Mouse (Mus musculus) embryonic facial prominence, embryonic 14.5 days (tissue): ENCODE data around the gene E330034G19Rik. TPM values are rescaled to one million over a fixed set of nuclear protein-coding genes. Genes with fewer than 3 reads are reported as not detected.
"Not testable (repeated sequence)": the region's sequence is repeated elsewhere in the genome, so short reads cannot be mapped to it uniquely, and the experiment has no call there.

Experiments
- ATAC-seq: fragments of 200-750 bp; cut with Nextera tagmentation; 2 replicates; pipeline ENCODE4 v1.8.0; 2017; ENCODE audit warnings: low read depth, moderate number of reproducible peaks, moderate TSS enrichment
- DNase-seq: peaks from one replicate; pipeline ENCODE4 v3.0.0-alpha.2; 2015; ENCODE audit warnings: low spot score
- H3K27ac ChIP-seq: fragments of 300-500 bp; sonication (generic); replicated peaks from 2 replicates; pipeline ENCODE4 v1.5.1; 2014; ENCODE audit warnings: low read depth, mild to moderate bottlenecking, low read length, moderate library complexity
- H3K27me3 ChIP-seq: fragments of 300-500 bp; sonication (generic); replicated peaks from 2 replicates; pipeline ENCODE4 v1.6.1; 2014; ENCODE audit warnings: low read length; ENCODE audit not compliant: control insufficient read depth, insufficient read depth
- H3K36me3 ChIP-seq: fragments of 300-500 bp; sonication (generic); 2 replicates; pipeline ENCODE4 v1.6.1; 2014; ENCODE audit warnings: low read length, mixed read lengths; ENCODE audit not compliant: control insufficient read depth, insufficient read depth
- H3K4me1 ChIP-seq: fragments of 300-500 bp; sonication (generic); 2 replicates; pipeline ENCODE4 v1.6.1; 2014; ENCODE audit warnings: antibody characterized with exemption, low read length; ENCODE audit not compliant: control insufficient read depth, insufficient read depth
- H3K4me2 ChIP-seq: fragments of 300-500 bp; sonication (generic); 2 replicates; pipeline ENCODE4 v1.6.1; 2014; ENCODE audit warnings: low read depth, mild to moderate bottlenecking, low read length, moderate library complexity, mixed read lengths
- H3K4me3 ChIP-seq: fragments of 300-500 bp; sonication (generic); 2 replicates; pipeline ENCODE4 v1.5.1; 2014; ENCODE audit warnings: low read depth, mild to moderate bottlenecking, low read length
- H3K9ac ChIP-seq: fragments of 300-500 bp; sonication (generic); 2 replicates; pipeline ENCODE4 v1.6.1; 2014; ENCODE audit warnings: low read depth, mild to moderate bottlenecking, low read length, moderate library complexity, mixed read lengths
- H3K9me3 ChIP-seq: fragments of 300-500 bp; sonication (generic); 2 replicates; pipeline ENCODE4 v1.6.1; 2016; ENCODE audit warnings: low read length; ENCODE audit not compliant: control insufficient read depth
- WGBS: fragments of 180-500 bp; shearing (Covaris S2); extraction: QIAGEN DNeasy Blood & Tissue Kit; methylation state at CpG from one replicate; pipeline ENCODE4 v1.1.7; 2014; 5-methylcytosine and 5-hydroxymethylcytosine counted together
- polyA plus RNA-seq: library from polyadenylated mRNA; unstranded; fragments of >200 nt; fragmentation: Nextera tagmentation; extraction: Ambion mirVana; gene quantifications from 2 replicates; pipeline ENCODE4 v1.2.1, GENCODE M21; 2014

The E330034G19Rik gene
- polyA plus RNA-seq, 1 experiment from 2014 or later = not detected

DNA sequence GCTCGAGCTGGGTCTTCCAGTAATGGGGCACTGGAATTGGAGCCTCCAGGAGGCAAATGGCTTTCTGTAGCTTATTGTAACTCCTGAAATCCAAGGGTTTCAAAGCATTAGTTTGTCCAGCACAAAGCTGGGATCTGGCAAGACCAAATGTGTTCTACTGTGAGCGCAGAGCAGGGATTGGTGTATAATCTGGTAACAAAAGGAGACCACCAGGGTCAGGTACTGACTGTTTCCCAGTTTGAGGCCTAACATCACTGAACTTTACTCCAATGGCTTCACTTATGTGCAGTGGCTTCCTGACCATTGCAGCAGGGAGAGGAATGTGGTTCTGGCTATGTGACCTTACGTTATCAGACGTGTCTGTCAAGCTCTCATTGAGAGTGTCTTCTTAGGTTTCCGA is 617 bp downstream of the E330034G19Rik start:
- DNase-seq (no peak), ATAC-seq (no peak)
- Histone ChIP-seq H3K9ac (no peak overlapping the region), H3K4me1 (no peaks in the 10 kb centered on the region), H3K27ac (no peak overlapping the region), H3K4me3 (no peak overlapping the region), H3K27me3 (no peaks in the 10 kb centered on the region), H3K36me3 (no peaks in the 10 kb centered on the region), H3K4me2 (no peak overlapping the region), H3K9me3 (no peaks in the 10 kb centered on the region)
- 72% methylated on average over 5 of the region's 5 CpGs for WGBS

DNA sequence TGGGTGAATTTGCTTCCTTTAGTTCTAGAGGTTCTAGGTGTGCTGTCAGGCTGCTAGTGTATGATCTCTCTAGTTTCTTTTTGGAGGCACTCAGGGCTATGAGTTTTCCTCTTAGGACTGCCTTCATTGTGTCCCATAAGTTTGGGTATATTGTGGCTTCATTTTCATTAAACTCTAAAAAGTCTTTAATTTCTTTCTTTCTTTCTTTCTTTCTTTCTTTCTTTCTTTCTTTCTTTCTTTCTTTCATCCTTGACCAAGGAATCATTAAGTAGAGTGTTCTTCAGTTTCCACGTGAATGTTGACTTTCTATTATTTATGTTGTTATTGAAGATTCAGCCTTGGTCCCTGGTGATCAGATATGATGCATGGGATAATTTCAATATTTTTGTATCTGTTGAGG is 9.1 kb downstream of the E330034G19Rik start:
- not testable (repeated sequence) for DNase-seq, H3K36me3 ChIP-seq, H3K4me2 ChIP-seq, H3K9ac ChIP-seq, ATAC-seq, H3K9me3 ChIP-seq, H3K4me3 ChIP-seq, H3K27me3 ChIP-seq, H3K27ac ChIP-seq, H3K4me1 ChIP-seq
- WGBS = 90% methylated on average over 1 of the region's 1 CpGs

DNA sequence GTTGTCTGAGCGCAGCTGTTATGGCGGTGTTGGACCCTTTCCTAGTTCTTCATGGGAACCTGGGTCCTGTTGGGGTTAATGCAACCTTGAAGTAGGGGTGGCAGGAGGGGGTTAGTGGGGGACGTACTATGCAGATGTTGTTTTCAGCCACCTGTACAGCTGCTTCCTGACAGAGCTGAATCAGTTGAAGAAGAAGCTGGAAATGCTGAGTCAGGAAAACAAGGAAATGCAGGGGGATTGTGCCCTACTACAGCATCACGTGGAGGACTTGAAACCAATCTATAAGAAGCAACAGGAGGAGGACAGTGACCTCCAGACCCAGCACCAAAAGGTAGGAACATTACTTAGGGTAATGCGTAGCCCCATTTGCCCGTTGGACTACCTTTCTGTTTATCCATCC is 13.7 kb downstream of the E330034G19Rik start:
- Histone ChIP-seq H3K4me1 (no peaks in the 10 kb centered on the region), H3K9ac (no peak overlapping the region), H3K4me2 (no peak overlapping the region), H3K27me3 (no peaks in the 10 kb centered on the region), H3K27ac (no peak overlapping the region), H3K4me3 (no peak overlapping the region), H3K36me3 (no peaks in the 10 kb centered on the region), H3K9me3 (no peaks in the 10 kb centered on the region)
- no peak for DNase-seq
- ATAC-seq = no peak
- 75% methylated on average over 6 of the region's 6 CpGs for WGBS

DNA sequence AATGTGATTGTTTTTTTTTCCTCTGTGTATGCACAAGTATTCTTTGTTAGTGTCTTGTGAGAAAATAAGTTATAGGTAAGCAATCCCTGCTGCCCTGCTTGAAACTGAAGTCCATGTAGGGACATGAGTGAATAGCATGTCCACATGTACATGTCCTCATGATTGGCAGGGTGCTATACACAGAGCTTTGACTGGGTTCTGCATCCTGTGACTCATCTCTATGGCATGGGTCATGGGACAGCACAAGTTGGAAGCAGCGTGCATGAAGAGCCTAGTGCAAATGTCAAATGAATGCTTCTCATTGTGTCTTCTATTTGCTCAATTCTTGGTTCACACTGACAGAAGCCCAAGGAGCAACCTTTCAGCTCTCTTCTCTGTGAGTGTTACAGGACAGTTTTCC is 14.1 kb downstream of the E330034G19Rik start:
- Histone ChIP-seq H3K27me3 (no peaks in the 10 kb centered on the region), H3K36me3 (no peaks in the 10 kb centered on the region), H3K4me3 (no peak overlapping the region), H3K9ac (no peak overlapping the region), H3K27ac (no peak overlapping the region), H3K4me1 (no peaks in the 10 kb centered on the region), H3K9me3 (no peaks in the 10 kb centered on the region), H3K4me2 (no peak overlapping the region)
- 71% methylated on average over 1 of the region's 1 CpGs for WGBS
- DNase-seq (no peak), ATAC-seq (no peak)

DNA sequence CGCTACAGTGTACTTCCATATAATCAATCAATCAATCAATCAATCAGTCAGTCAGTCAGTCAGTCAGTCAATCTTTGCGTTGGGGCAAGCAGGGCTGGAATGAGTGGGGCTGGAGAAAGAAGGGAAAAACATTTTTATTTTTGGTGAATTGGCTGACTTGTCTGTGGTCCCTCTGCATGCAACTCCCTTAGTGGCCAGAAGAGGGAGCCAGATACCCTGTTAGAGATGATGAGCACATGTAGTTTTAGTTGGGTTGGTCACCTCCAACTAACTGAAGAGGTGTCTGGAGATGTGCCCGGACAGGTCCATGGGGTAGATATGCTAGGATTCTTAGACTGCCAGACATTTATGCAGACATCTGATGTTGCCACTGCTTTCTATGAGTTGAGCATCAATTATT is 18.1 kb downstream of the E330034G19Rik start:
- Histone ChIP-seq H3K36me3 (no peaks in the 10 kb centered on the region), H3K9me3 (no peaks in the 10 kb centered on the region), H3K27me3 (no peaks in the 10 kb centered on the region), H3K4me1 (no peaks in the 10 kb centered on the region), H3K4me2 (no peak overlapping the region), H3K9ac (no peak overlapping the region), H3K4me3 (no peak overlapping the region), H3K27ac (no peak overlapping the region)
- DNase-seq = peak; percentile 70
- no peak for ATAC-seq
- 28% methylated on average over 3 of the region's 3 CpGs for WGBS

DNA sequence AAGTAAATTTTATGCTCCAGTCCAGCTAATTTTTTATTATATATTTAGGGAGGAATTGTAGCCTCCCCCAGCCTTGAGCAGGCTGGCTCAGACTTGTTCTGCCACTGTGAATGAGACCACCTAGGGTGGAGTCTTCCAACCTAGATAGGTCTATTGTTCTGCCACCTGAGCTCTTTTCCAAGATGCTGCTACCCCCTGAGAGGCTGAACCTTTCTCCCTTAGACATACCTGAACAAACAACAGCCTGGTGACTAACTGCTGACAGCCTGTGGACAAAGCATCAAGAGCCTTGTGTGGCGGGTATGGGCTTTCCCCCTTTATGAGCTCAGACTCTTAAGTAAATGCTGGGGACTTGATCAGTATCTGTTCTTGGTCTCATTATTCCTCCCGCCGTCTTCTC is 54.0 kb downstream of the E330034G19Rik start:
- ATAC-seq = not testable (repeated sequence)
- 81% methylated on average over 3 of the region's 3 CpGs for WGBS

DNA sequence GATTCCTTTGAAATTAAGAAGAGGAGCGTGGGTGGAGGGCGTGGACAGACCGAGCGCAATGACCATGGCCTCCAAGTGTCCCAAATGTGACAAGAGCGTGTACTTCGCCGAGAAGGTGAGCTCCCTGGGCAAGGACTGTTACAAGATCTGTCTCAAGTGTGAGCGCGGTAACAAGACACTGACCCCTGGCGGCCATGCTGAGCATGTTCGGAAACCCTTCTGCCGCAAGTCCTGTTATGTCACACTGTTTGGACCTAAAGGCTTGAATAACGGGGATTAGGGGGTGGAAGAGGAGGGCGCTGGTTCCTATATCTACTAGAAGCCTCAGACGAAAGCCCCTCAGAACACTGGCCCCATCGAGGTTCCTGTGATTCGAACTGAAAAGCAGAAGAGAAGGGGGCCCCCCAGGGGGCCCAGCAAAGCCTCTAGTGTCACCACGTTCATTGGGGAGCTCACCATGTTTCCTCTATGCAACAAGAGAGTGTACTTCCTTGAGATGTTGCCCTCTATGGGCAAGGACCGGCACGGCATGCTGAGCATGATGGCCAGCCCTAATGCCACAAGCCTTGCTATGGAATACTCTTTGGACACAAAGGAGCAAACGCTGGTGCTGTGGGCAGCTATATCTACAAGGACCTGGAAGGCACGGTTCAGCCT is 65.4 kb downstream of the E330034G19Rik start:
- no peak for ATAC-seq
- Histone ChIP-seq H3K27ac (no peak overlapping the region), H3K27me3 (no peaks in the 10 kb centered on the region), H3K9ac (no peak overlapping the region), H3K4me1 (no peaks in the 10 kb centered on the region), H3K9me3 (no peaks in the 10 kb centered on the region), H3K4me3 (no peak overlapping the region), H3K36me3 (no peaks in the 10 kb centered on the region), H3K4me2 (no peak overlapping the region)
- 50% methylated on average over 22 of the region's 22 CpGs for WGBS
- peak; percentile 51 for DNase-seq

More for the DNA sequence above, 54.0 kb downstream of the E330034G19Rik start:
- not testable (repeated sequence) for H3K4me3 ChIP-seq, H3K4me1 ChIP-seq, H3K9ac ChIP-seq, H3K27me3 ChIP-seq, H3K9me3 ChIP-seq, H3K27ac ChIP-seq, DNase-seq, H3K36me3 ChIP-seq, H3K4me2 ChIP-seq

Other genes with a start within 250 kb of the E330034G19Rik start
- gene Dlg5, start 47.3 kb upstream of the E330034G19Rik start, polyA plus RNA-seq = 24.7 and 30.3 TPM in 2 replicates
- gene Polr3a, start 193.8 kb downstream of the E330034G19Rik start, polyA plus RNA-seq = 14.6 and 14.9 TPM in 2 replicates
- 1,276 and 1,392 TPM in 2 replicates for gene Rps24, start 193.9 kb downstream of the E330034G19Rik start, polyA plus RNA-seq